11 mouse cellular contexts compared by ENCODE assay signal in genomic region chr13:52501686-52502085, GRCm38 (mm10). TPM values are rescaled to one million over a fixed set of nuclear protein-coding genes. Genes with fewer than 3 reads are reported as not detected.
A peak's percentile ranks its signal among the peaks of the same experiment; 100 is the strongest.
DNase-seq lines count a peak whose midpoint lies in the region; ATAC-seq and TF ChIP-seq lines count a peak whose summit lies in the region.
"Had no signal": no experiment of that assay in that cellular context is flagged by ENCODE, and none has a peak within 500 bp of the region (broad histone marks: within the 10 kb centered on the region; RNA-seq: fewer than 3 reads in every experiment).

No protein-coding gene starts in this region.

- H3K27ac ChIP-seq in liver, postnatal 0 days (ENCODE audit: low read depth) = no peak overlapping the region
- peak overlapping the region; percentile 46 for H3K27ac ChIP-seq in heart, embryonic 15.5 days
- H3K27ac ChIP-seq in stomach, postnatal 0 days (replicated peaks) = no peak overlapping the region
- no peak overlapping the region for H3K27ac ChIP-seq in liver, embryonic 11.5 days (ENCODE audit: low read depth, low read length)

- no peak for ATAC-seq in liver, postnatal 0 days
- ATAC-seq in heart, embryonic 15.5 days (replicated peaks; ENCODE audit: insufficient number of reproducible peaks, insufficient read depth, low FRiP score, low read depth) = 0 out of 2 replicates have a peak, but pooled peaks have one; percentile 43
- ATAC-seq in stomach, postnatal 0 days (ENCODE audit: low FRiP score, low TSS enrichment) = peak; percentile 65; the same call in 1 of the 2 replicates
- no peak for ATAC-seq in liver, embryonic 11.5 days (replicated peaks; ENCODE audit: low FRiP score)
- ATAC-seq: Patski had no signal

- H3K27me3 ChIP-seq in liver, postnatal 0 days (ENCODE audit: insufficient read depth, low read length) = no peaks in the 10 kb centered on the region
- no peaks in the 10 kb centered on the region for H3K27me3 ChIP-seq in heart, embryonic 15.5 days
- H3K27me3 ChIP-seq in stomach, postnatal 0 days (ENCODE audit: control insufficient read depth, insufficient read depth, low read length) = no peaks in the 10 kb centered on the region
- H3K27me3 ChIP-seq in liver, embryonic 11.5 days (replicated peaks; ENCODE audit: control insufficient read depth, insufficient read depth, low read length) = 0 out of 2 replicates have a peak, but pooled peaks cover 2% of the 10 kb centered on the region

- no peak for TF ChIP-seq CTCF in liver, postnatal 0 days (IDR thresholded peaks at IDR 0.05; ENCODE audit: low read depth)
- no peak for TF ChIP-seq CTCF in stomach, postnatal 0 days (IDR thresholded peaks at IDR 0.05; ENCODE audit: low read depth)

- no peak overlapping the region for H3K9ac ChIP-seq in liver, postnatal 0 days (replicated peaks)
- no peak overlapping the region for H3K9ac ChIP-seq in heart, embryonic 15.5 days
- no peak overlapping the region for H3K9ac ChIP-seq in stomach, postnatal 0 days (ENCODE audit: low read length)
- no peak overlapping the region for H3K9ac ChIP-seq in liver, embryonic 11.5 days (ENCODE audit: low read depth, low read length)

- DNase-seq in liver = peak; percentile 14
- DNase-seq in liver, postnatal 0 days = no peak
- DNase-seq in cerebellum, postnatal 14 days = peak; percentile 91 to 93
- peak; percentile 84 to 88 for DNase-seq in left cerebral cortex, postnatal 14 days (ENCODE audit: low spot score in 2 of 2)
- DNase-seq in stomach, postnatal 0 days (ENCODE audit: low spot score) = peak; percentile 36
- no peak for DNase-seq in liver, embryonic 11.5 days (ENCODE audit: low spot score)
- DNase-seq in yolk sac, embryonic 10.5 days (ENCODE audit: low spot score) = no peak

- intact Hi-C loops in left cerebral cortex, postnatal 14 days (cut with DNase I) = loop anchor here (5.0 kb wide), 1 partner anchor 44 kb away; no protein-coding TSS in a partner anchor

- TF ChIP-seq EP300 in liver, postnatal 0 days (IDR thresholded peaks at IDR 0.05; ENCODE audit: low read depth) = no peak
- TF ChIP-seq EP300 in stomach, postnatal 0 days (optimal IDR thresholded peaks at IDR 0.05) = no peak

- H3K4me2 ChIP-seq in liver, postnatal 0 days (ENCODE audit: low read depth, low read length) = no peak overlapping the region
- H3K4me2 ChIP-seq in heart, embryonic 15.5 days = peak overlapping the region; percentile 39
- no peak overlapping the region for H3K4me2 ChIP-seq in stomach, postnatal 0 days (replicated peaks; ENCODE audit: low read depth)
- H3K4me2 ChIP-seq in liver, embryonic 11.5 days = no peak overlapping the region

- no peaks in the 10 kb centered on the region for H3K9me3 ChIP-seq in liver, postnatal 0 days (ENCODE audit: low read length)
- H3K9me3 ChIP-seq in heart, embryonic 15.5 days (replicated peaks) = no peaks in the 10 kb centered on the region
- no peaks in the 10 kb centered on the region for H3K9me3 ChIP-seq in stomach, postnatal 0 days (ENCODE audit: control insufficient read depth, low read length)
- H3K9me3 ChIP-seq in liver, embryonic 11.5 days (ENCODE audit: control insufficient read depth, low read length) = no peaks in the 10 kb centered on the region

- H3K36me3 ChIP-seq in liver, postnatal 0 days (replicated peaks; ENCODE audit: insufficient read depth, low read length) = no peaks in the 10 kb centered on the region
- H3K36me3 ChIP-seq in heart, embryonic 15.5 days = no peaks in the 10 kb centered on the region
- H3K36me3 ChIP-seq in stomach, postnatal 0 days (ENCODE audit: control insufficient read depth, insufficient read depth, low read length) = no peaks in the 10 kb centered on the region
- no peaks in the 10 kb centered on the region for H3K36me3 ChIP-seq in liver, embryonic 11.5 days (ENCODE audit: control insufficient read depth, insufficient read depth, low read length)

- H3K4me1 ChIP-seq in liver, postnatal 0 days (ENCODE audit: insufficient read depth) = no peaks in the 10 kb centered on the region
- peaks cover 14% of the 10 kb centered on the region for H3K4me1 ChIP-seq in heart, embryonic 15.5 days (replicated peaks)
- no peaks in the 10 kb centered on the region for H3K4me1 ChIP-seq in stomach, postnatal 0 days (replicated peaks; ENCODE audit: control insufficient read depth, insufficient read depth)
- H3K4me1 ChIP-seq in liver, embryonic 11.5 days (replicated peaks; ENCODE audit: control insufficient read depth, insufficient read depth, low read length) = no peaks in the 10 kb centered on the region

- 63% methylated on average over 8 of the region's 8 CpGs for WGBS in liver, postnatal 0 days (ENCODE audit: insufficient replicate concordance)
- whole genome bisulfite sequencing in heart, embryonic 15.5 days = 15% methylated on average over 8 of the region's 8 CpGs
- WGBS in stomach, postnatal 0 days = 50% methylated on average over 8 of the region's 8 CpGs
- 69% methylated on average over 8 of the region's 8 CpGs for WGBS in liver, embryonic 11.5 days

- H3K4me3 ChIP-seq in liver, postnatal 0 days (ENCODE audit: low read depth, low read length) = no peak overlapping the region
- H3K4me3 ChIP-seq in heart, embryonic 15.5 days = no peak overlapping the region; the same call in 1 of the 2 replicates
- H3K4me3 ChIP-seq in stomach, postnatal 0 days (ENCODE audit: low read depth, low read length) = no peak overlapping the region
- H3K4me3 ChIP-seq in liver, embryonic 11.5 days (ENCODE audit: low read depth, low read length) = no peak overlapping the region
- H3K4me3 ChIP-seq: erythroblast, embryonic 14.5 days; megakaryocyte, embryonic 14.5 days had no signal

RNA-seq across cellular contexts. Expression of gene Diras2, which starts 29.4 kb away (rescaled TPM):
- polyA plus RNA-seq in liver, postnatal 0 days (2015; fragmentation: Nextera tagmentation; extraction: Ambion mirVana) = 0.12 and 0.19 TPM in 2 replicates
- 0.33 and 1.1 TPM in 2 replicates for polyA plus RNA-seq in heart, embryonic 15.5 days (2015; fragmentation: Nextera tagmentation; extraction: Ambion mirVana)
- total RNA-seq in left cerebral cortex, postnatal 14 days (2021) = 100 to 1,000 TPM; 148 to 176 TPM
- 0.31 and 0.39 TPM in 2 replicates for polyA plus RNA-seq in stomach, postnatal 0 days (2015; fragmentation: Nextera tagmentation; extraction: Ambion mirVana)
- 0.05 and 0.10 TPM in 2 replicates for polyA plus RNA-seq in liver, embryonic 11.5 days (2014; fragmentation: Nextera tagmentation; extraction: Ambion mirVana)
- polyA plus RNA-seq: erythroblast, embryonic 14.5 days; Patski had no signal

Comparison
In these comparisons a context has a peak if more than half of its experiments do, and no peak if none do; other contexts are left out.
1. DNase-seq: peak in liver (single experiment), cerebellum, postnatal 14 days (2 of 2), left cerebral cortex, postnatal 14 days (2 of 2) and stomach, postnatal 0 days (single experiment); none in liver, postnatal 0 days (single experiment), liver, embryonic 11.5 days (single experiment) and yolk sac, embryonic 10.5 days (single experiment).
2. ATAC-seq: peak in heart, embryonic 15.5 days (single experiment) and stomach, postnatal 0 days (single experiment); none in liver, postnatal 0 days (single experiment) and liver, embryonic 11.5 days (single experiment).